Mouse (Mus musculus) kidney, embryonic 16.5 days (tissue): Measurements from ENCODE around the gene Wrap53. TPM values are rescaled to one million over a fixed set of nuclear protein-coding genes. Genes with fewer than 3 reads are reported as not detected.
A peak's percentile ranks its signal among the peaks of the same experiment; 100 is the strongest.

ENCODE experiments used
- ATAC-seq: fragments of 200-750 bp; cut with Nextera tagmentation; 2 replicates; pipeline ENCODE4 v1.8.0; 2017; ENCODE audit warnings: moderate TSS enrichment; ENCODE audit not compliant: low FRiP score, low TSS enrichment
- H3K27ac ChIP-seq: fragments of 300-500 bp; sonication (generic); 2 replicates; pipeline ENCODE4 v1.5.1; 2014; ENCODE audit warnings: low read length
- H3K27me3 ChIP-seq: fragments of 300-500 bp; sonication (generic); 2 replicates; pipeline ENCODE4 v1.6.1; 2014; ENCODE audit warnings: low read length, control low read depth, mixed read lengths; ENCODE audit not compliant: insufficient read depth
- H3K36me3 ChIP-seq: fragments of 300-500 bp; sonication (generic); 2 replicates; pipeline ENCODE4 v1.6.1; 2014; ENCODE audit warnings: low read length, control low read depth, mixed read lengths; ENCODE audit not compliant: insufficient read depth
- H3K4me1 ChIP-seq: fragments of 300-500 bp; sonication (generic); 2 replicates; pipeline ENCODE4 v1.6.1; 2014; ENCODE audit warnings: low read length, control low read depth, mixed read lengths; ENCODE audit not compliant: insufficient read depth
- H3K4me2 ChIP-seq: fragments of 300-500 bp; sonication (generic); replicated peaks from 2 replicates; pipeline ENCODE4 v1.6.1; 2014; ENCODE audit warnings: low read depth, low read length
- H3K4me3 ChIP-seq: fragments of 300-500 bp; sonication (generic); 2 replicates; pipeline ENCODE4 v1.5.1; 2014; ENCODE audit warnings: mild to moderate bottlenecking, low read length
- H3K9ac ChIP-seq: fragments of 300-500 bp; sonication (generic); replicated peaks from 2 replicates; pipeline ENCODE4 v1.6.1; 2014; ENCODE audit warnings: low read length
- H3K9me3 ChIP-seq: fragments of 300-500 bp; sonication (generic); 2 replicates; pipeline ENCODE4 v1.6.1; 2016; ENCODE audit warnings: low read length, control low read depth
- WGBS: fragments of 180-500 bp; shearing (Covaris S2); extraction: QIAGEN DNeasy Blood & Tissue Kit; methylation state at CpG from one replicate; pipeline ENCODE4 v1.1.7; 2014; 5-methylcytosine and 5-hydroxymethylcytosine counted together
- polyA plus RNA-seq: library from polyadenylated mRNA; unstranded; fragments of >200 nt; fragmentation: Nextera tagmentation; extraction: Ambion mirVana; gene quantifications from 2 replicates; pipeline ENCODE4 v1.2.1, GENCODE M21; 2015

Wrap53 gene
- polyA plus RNA-seq, 1 experiment from 2014 or later, result 29.3 TPM

- Histone ChIP-seq H3K4me2 (peak overlapping the region; percentile 98), H3K27ac (peak overlapping the region; percentile 30; the same call in 1 of the 2 replicates), H3K9me3 (no peaks in the 10 kb centered on the region), H3K9ac (peak overlapping the region; percentile 69), H3K27me3 (peaks cover 9% of the 10 kb centered on the region), H3K4me1 (peaks cover 28% of the 10 kb centered on the region), H3K4me3 (peak overlapping the region; percentile 52), H3K36me3 (no peaks in the 10 kb centered on the region)
- WGBS, result under 1% methylated on average over 71 of the region's 73 CpGs
- ATAC-seq, result peak; percentile 25
Measured at GRCm38 (mm10) chr11:69604795-69605664, 25.0 kb upstream of the Wrap53 start.

DNA sequence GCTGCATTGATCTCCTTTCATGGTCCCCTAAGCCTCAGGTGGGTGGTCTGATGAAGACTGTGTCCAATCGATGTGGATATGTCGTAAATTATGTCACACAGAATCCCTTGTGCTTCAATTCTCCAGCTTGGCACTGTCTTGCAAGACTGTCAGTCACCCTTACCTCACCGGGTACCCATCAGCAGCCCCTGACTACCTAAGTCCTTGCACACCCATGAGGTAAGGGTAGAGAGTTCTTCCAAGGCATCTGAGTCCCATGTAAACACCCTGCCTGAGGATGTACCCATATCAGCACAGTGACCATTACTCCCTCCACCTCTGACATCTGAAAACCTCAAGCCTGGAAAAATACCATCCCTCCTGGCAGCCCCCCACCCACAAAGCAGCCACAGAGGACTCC is 24.3 kb upstream of the Wrap53 start:
- peaks cover 9% of the 10 kb centered on the region for H3K27me3 ChIP-seq
- peak overlapping the region; percentile 98 for H3K4me2 ChIP-seq
- peak overlapping the region; percentile 69; the same call in 1 of the 2 replicates for H3K9ac ChIP-seq
- ATAC-seq, result 0 out of 2 replicates have a peak, but pooled peaks have one; percentile 21
- peaks cover 33% of the 10 kb centered on the region for H3K4me1 ChIP-seq
- H3K27ac ChIP-seq, result no peak overlapping the region; the same call in 1 of the 2 replicates
- H3K4me3 ChIP-seq, result peak overlapping the region; percentile 52
- 64% methylated on average over 3 of the region's 3 CpGs for WGBS
- no peaks in the 10 kb centered on the region for H3K9me3 ChIP-seq
- no peaks in the 10 kb centered on the region for H3K36me3 ChIP-seq

- 63% methylated on average over 8 of the region's 8 CpGs for WGBS
- H3K4me2 ChIP-seq, result no peak overlapping the region
- no peak overlapping the region for H3K9ac ChIP-seq
- no peaks in the 10 kb centered on the region for H3K36me3 ChIP-seq
- no peak overlapping the region for H3K4me3 ChIP-seq
- no peak for ATAC-seq
- no peak overlapping the region for H3K27ac ChIP-seq
- H3K9me3 ChIP-seq, result no peaks in the 10 kb centered on the region
- H3K4me1 ChIP-seq, result peaks cover 36% of the 10 kb centered on the region
- peaks cover 9% of the 10 kb centered on the region for H3K27me3 ChIP-seq
Measured at GRCm38 (mm10) chr11:69603516-69603915, 23.5 kb upstream of the Wrap53 start.

DNA sequence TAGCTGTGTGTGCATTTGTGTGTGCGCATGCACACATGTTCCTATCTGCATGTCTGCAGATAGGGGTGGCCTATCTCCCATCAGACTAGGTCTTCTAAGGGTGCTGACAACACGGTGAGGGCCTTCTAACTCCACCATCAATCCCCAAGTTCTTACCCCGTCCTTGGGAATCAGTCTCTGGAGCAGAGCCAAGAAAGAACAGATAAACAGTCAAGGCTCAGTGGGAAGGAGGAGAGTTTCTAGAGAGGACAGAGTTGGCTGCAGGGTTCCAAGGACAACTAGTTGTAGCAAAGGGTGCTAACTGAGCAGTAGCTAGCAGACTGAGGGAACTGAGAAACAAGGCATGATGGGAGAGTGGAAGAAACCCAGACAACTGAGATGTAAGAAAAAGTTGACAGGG is 21.7 kb upstream of the Wrap53 start:
- Histone ChIP-seq H3K9ac (no peak overlapping the region), H3K36me3 (no peaks in the 10 kb centered on the region), H3K9me3 (no peaks in the 10 kb centered on the region), H3K27ac (no peak overlapping the region), H3K27me3 (peaks cover 9% of the 10 kb centered on the region), H3K4me3 (no peak overlapping the region), H3K4me1 (peaks cover 36% of the 10 kb centered on the region), H3K4me2 (no peak overlapping the region)
- WGBS, result 74% methylated on average over 3 of the region's 3 CpGs
- no peak for ATAC-seq

DNA sequence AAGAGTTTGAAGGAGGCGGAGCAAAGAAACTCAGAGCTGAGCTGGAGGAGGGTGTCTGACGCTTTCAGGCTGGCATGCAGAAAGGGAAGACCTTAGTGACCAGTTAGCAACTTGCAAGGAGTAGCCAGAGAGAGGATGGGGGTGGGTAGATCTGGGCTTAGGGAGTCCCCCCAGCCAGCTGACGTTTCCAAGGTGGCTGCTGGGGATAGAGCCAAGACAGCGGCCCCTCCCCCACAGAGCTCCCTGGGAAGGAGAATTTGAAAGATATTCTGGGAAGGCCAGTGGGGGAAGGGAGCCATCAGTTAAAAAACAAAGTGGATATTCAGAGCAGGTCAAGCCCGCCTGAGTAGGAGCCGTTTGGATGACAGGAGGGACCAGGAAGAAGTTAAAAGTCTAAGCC is 20.0 kb upstream of the Wrap53 start:
- WGBS, result 10% methylated on average over 6 of the region's 6 CpGs
- no peaks in the 10 kb centered on the region for H3K36me3 ChIP-seq
- no peak overlapping the region; the same call in 1 of the 2 replicates for H3K9ac ChIP-seq
- H3K27me3 ChIP-seq, result peaks cover 6% of the 10 kb centered on the region; the same call in 1 of the 2 replicates
- H3K9me3 ChIP-seq, result no peaks in the 10 kb centered on the region
- H3K4me2 ChIP-seq, result peak overlapping the region; percentile 1; the same call in 1 of the 2 replicates
- H3K4me1 ChIP-seq, result peaks cover 30% of the 10 kb centered on the region
- no peak overlapping the region for H3K4me3 ChIP-seq
- ATAC-seq, result peak; percentile 73; the same call in 1 of the 2 replicates
- H3K27ac ChIP-seq, result peak overlapping the region; percentile 81

DNA sequence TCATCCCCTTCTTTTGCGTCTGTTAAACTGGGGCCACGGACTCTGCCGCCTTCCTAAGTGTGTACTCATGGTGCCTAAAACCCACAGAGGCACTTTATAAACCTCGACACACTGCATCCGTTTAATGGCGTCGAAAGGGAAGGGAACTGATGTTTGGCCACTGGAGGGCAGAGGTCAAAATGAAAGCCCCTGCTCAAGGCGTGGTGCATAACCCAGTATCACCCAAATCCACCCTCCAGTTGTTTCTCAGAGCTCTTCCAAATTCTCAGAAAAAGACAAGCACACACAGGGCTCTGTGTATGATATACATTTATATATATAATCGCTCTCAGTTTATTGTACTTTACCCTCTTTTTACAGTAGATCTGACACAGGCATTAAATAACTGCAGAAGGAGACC is 19.4 kb upstream of the Wrap53 start:
- ATAC-seq, result no peak
- peak overlapping the region; percentile 51; the same call in 1 of the 2 replicates for H3K27ac ChIP-seq
- peaks cover 6% of the 10 kb centered on the region; the same call in 1 of the 2 replicates for H3K27me3 ChIP-seq
- H3K9me3 ChIP-seq, result no peaks in the 10 kb centered on the region
- no peak overlapping the region; the same call in 1 of the 2 replicates for H3K9ac ChIP-seq
- peaks cover 24% of the 10 kb centered on the region for H3K4me1 ChIP-seq
- no peak overlapping the region for H3K4me3 ChIP-seq
- H3K4me2 ChIP-seq, result no peak overlapping the region; the same call in 1 of the 2 replicates
- 0 out of 2 replicates have a peak, but pooled peaks cover 3% of the 10 kb centered on the region for H3K36me3 ChIP-seq
- 16% methylated on average over 9 of the region's 9 CpGs for WGBS

DNA sequence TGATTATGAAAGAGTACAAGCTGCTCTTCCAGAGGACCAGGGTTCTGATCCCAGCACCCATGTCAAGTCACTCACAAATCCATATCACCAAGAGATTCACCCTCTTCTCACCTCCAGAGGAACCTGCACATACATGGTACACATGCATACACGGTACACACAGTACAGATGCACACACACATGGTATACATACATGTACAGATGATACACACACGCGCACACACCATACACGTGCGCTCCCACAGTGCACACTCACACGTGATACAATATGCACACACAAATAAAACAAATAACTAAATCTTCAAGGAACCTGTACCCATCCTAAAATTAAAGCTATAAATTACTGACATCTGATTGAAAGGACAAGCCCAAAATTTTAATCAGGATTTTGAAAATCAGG is 14.8 kb upstream of the Wrap53 start:
- no peak for ATAC-seq
- no peak overlapping the region for H3K9ac ChIP-seq
- 96% methylated on average over 6 of the region's 6 CpGs for WGBS
- peaks cover 34% of the 10 kb centered on the region for H3K36me3 ChIP-seq
- no peak overlapping the region for H3K4me3 ChIP-seq
- no peak overlapping the region for H3K27ac ChIP-seq
- H3K4me2 ChIP-seq, result no peak overlapping the region
- H3K9me3 ChIP-seq, result no peaks in the 10 kb centered on the region
- no peaks in the 10 kb centered on the region for H3K27me3 ChIP-seq
- peaks cover 6% of the 10 kb centered on the region for H3K4me1 ChIP-seq

DNA sequence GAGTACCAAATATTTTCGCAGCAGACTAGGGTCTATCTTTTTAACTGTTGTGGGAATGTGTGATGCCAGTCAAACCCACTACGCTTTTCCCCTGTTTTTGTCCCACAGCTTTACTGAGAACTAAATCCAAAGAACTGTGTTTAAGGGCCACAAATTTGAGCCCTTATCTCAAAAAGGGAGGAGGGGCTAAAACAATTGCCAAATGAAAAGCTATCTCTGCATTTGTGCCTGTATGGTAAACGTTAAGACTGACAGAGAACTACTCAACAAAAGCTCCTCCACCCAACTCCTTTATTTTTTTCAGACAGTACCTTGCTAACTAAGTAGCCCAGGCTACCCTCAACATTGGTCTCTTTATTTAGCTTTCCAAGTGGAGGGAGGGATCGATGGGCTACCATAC is 12.7 kb upstream of the Wrap53 start:
- WGBS, result 91% methylated on average over 4 of the region's 4 CpGs

DNA sequence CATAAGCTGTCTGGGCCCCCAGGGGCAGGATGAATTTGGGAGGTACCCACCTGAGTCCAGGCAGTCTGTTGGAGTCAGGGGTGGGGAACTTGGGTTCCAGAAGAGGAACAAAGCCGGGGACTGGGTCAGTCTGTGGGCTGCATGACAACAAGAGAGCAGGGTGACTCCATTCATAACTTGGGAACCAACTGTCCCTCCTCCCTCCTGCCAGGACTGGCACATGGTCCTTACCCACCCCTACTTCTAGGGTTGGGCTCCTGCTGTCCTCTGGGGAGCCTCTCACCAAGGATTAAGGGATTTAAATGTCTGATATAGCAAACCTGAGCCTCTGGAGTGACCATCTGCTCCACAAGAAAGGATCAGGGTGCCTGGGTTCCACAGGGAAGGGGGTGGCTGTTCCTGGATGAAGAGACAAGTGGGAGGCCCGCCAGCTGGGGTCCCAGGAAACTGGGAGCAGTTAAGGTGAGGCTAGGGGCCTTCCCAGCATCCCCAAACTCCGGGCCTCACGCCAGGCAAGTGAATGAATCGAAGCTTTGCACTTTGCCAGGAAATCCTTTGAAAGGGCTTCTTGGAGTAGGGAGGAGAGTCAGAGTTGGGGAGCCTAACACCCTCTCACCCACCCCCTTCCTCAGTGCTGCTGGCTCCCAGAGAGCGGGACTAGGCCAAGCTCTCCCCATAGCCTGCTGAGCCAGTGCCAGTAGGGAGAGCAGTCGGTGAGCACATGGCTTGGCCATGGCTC is 12.0 kb upstream of the Wrap53 start:
- ATAC-seq, result no peak
- Histone ChIP-seq H3K9me3 (no peaks in the 10 kb centered on the region), H3K36me3 (peaks cover 62% of the 10 kb centered on the region), H3K9ac (no peak overlapping the region), H3K4me1 (no peaks in the 10 kb centered on the region), H3K27me3 (no peaks in the 10 kb centered on the region), H3K4me3 (no peak overlapping the region), H3K27ac (no peak overlapping the region), H3K4me2 (no peak overlapping the region)
- 91% methylated on average over 7 of the region's 7 CpGs for WGBS

More for the DNA sequence above, 12.7 kb upstream of the Wrap53 start:
- Histone ChIP-seq H3K36me3 (peaks cover 55% of the 10 kb centered on the region), H3K9me3 (no peaks in the 10 kb centered on the region), H3K4me1 (no peaks in the 10 kb centered on the region), H3K27me3 (no peaks in the 10 kb centered on the region), H3K9ac (no peak overlapping the region), H3K27ac (no peak overlapping the region), H3K4me3 (no peak overlapping the region), H3K4me2 (no peak overlapping the region)
- ATAC-seq, result no peak
